Mouse (Mus musculus): Measurements from ENCODE around the gene Pmf1.

Gene Pmf1

DNA sequence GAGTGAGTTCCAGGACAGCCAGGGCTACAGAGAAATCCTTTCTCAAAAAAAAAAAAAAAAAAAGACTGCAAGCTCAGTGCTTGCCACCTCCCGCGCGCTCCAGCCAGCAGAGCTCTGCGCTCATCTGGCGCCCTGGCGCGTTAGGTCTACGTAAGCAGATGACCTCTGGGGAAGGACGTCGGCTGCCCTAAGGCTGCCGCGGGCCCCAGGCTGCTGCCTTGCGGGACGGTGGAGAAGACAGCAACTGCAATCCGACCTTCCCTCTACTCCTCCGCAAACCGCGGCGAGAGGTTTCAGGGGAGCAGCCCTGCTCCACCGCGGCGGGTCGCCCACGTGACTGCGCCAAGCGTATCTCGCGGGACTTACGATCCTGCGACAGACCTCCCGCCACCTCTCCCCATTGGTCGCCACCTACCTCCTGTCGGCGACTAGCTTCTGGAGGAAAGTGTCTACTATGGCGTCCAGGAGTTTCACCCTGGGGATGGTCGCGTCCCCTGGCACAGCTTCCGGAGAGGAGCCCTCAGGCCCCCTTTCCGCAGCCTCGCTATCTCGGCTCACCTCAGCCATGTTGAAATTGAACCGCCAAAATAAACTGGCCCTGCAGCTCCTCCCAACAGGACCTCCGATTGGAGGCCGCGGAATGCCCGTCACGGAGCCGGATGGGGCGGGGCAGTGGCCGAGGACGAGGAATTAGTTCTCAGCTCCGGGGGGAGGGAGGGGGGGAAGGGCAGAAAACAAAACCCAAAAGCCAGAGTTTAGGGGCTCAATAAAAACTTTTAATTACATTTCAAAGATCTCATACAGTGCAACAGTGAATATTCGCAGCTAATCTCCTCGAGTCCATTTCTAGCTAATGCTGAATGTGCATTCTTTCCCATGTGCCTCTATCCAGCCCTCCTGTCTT lies at the start of gene Pmf1:
Gene Pmf1, minus strand, starts transcription at position 591 of the 904 bp plus-strand sequence.
- peak; percentile 89 to 93 for DNase-seq

DNA sequence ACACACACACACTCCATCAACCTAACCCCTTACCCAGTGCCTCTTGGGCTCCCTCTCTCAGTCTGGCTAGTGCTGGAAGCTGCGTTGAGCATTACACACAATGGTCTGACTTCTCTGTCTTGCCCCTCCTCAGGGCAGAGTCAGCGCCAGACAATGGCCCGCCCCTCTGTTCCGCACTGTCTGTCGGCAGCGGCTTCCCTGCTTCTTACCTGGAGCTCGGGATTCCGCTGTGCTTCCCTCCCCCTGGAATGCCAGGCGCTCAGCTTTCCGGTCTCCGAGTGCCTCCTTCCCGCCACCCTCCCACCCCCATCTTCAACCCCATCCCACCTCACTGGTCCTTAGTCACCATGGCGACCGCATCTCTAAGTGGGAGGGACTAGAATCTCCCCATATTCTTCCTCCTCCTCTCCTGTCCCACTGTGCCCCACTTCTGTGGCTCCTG lies 48.7 kb upstream of the Pmf1 start:
- no peak for DNase-seq

DNA sequence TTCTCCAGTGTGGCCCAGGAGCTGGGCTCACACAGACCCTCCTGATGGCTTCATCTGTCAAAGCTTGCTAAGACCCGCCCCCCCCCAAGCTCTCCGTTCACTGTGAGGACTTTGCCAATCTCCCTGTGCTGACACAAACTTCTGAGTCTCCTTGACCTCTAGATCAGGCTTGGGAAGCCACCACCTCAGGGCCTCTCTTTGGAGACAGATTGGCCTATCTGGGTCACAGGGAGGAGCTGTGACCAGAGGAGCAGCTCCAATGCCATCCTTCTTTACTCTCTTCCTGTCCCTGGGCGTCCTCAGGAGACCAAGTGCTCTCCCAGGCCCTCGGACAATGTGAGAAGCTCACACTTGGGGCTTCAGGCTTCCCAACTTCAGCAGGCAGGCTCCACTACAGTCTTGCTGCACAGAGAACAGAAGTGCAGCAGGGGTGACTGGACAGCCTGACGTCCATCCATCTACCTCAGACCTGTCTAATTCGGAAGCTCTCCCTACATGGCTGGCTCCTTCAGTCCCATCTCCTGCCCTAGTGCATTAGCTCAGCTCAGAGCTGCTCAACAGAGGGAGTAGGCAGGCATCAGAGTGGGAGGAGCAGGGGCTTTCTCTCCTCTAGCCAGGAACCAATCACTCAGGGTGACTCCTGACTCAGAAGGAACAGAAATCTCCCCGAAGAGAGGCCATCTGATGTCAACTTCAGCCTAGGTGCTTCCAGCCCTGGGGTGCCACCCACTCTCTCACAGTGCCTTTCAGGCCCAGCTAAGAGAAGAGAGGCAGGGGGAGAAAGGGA lies 46.8 kb upstream of the Pmf1 start:
- no peak for DNase-seq

DNA sequence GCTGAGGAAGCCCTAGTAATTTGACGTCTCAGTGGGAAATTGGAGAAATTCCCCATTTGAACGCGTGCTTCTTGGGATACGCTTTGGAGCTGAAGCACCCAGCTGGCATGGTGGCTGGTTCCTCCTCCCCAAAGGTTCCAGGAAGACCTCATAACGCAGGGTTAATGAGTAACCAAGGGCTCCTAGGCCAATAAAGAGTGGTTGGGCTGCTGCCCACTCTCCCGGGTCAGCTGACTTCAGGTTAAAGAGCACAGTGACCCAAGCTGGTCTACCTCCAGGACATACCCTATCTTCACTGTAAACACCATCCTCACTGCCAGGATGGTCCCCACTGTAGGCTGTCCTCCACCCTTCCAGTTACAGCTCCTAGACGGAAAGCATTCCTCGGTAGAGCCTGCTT lies 46.2 kb upstream of the Pmf1 start:
- DNase-seq: no peak

DNA sequence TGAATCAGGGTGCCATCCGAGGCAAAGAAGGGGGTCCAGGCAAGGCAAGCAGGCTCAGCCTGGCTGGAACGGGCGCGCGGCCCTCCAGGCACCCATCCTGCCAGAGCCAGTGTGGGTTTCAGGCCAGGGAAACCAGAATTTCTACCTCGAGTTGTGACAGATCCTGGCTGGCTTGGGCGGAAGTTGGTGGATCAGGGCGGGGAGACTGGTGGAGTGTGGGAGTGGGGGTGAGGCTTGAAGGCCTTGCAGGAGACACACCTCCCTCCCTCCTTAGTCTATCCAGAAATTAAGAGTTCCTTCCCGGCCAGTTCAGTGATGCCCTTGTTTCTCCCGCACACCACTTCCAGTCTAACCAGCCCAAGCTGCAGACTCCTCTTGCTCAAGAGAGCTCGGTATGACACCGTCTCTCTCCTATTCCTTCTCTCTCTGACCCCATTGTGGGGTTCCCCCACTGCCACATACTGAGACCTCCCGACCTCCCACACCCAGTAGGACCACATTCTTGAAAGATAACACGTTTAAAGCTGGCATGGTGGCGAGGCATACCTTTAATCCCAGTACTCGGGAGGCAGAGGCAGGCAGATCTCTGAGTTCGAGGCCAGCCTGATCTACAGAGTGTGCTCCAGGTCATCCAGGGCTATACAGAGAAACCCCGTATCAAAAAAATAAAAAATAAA lies 45.6 kb upstream of the Pmf1 start:
- peak in 1 of 2 experiments; percentile 18 for DNase-seq

DNA sequence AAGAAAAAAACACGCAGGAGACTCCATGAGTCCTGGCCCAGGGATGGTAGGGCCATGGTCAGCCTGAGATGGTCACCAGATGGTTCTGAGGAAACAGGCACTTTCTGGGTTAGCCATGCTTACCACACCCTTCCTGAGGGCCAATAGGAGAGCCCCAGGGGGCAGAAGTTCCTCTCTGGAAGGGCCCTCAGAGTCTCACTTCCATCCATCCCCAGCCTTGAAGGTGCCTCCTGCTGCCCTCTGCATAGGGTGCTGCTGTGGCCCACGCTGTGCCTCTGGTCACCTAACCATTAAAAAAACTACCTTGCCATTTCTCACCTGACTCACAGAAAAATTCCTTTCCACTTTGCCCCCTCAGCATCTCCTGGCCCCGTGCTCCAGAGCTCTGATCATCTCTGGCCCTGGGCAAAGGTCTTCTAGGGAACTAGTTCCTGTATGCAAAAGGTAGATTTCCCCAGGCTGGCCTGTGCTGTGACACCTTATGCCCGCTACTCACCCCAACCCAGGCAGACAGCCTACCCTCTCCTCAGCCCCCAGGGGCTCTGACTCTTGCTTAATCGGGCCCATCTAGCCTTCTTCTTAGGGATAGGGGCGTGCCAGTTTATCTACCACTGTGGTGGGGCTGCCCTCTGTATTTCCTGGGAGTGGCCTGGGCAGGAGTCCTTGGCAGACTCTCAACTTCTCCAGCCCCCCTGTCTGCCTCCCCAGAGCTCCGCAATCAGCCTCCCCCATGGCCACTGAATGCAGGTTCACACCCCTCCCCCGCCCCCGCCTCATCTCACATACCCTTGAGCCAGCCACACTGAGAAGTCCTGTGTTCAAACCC lies 44.8 kb upstream of the Pmf1 start:
- no peak for DNase-seq

DNA sequence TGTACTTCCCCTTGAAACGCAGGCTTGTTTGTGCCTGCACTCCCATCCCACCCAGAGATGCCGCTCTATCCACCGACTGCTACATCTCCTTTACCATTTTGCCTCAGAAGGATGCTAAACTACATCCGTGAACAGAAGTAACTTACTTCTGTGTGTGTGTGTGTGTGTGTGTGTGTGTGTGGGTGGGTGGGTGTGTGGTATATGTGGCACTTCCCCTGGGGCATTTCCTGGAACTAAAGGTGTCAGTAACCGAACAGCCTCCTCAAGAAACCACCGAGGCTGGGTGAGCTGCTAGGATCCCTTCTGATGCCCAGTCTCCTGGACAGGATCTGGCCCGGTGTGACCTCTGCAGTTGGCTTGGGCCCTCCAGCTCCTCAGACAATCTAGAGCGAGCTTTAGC lies 43.9 kb upstream of the Pmf1 start:
- DNase-seq: peak; percentile 60 to 65

DNA sequence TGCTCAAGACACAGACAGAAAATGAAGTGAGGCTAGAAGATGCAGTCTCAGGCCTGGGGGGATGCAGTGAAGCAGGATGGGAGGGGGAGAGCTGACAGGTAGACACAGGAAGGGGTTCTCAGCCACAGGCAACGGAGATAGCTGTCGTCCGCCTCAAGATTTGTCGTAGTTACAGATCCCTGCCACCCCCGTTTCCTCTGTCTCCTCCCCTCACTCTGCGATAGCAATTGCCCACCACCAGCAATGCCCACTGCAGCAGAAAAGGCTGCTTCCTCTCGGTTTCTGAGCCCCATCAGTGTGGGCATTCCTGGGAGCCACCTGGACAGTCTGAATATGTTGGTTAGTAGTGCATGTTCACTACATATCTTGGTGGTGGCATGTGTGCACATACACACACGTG lies 43.2 kb upstream of the Pmf1 start:
- peak; percentile 52 to 70 for DNase-seq

DNA sequence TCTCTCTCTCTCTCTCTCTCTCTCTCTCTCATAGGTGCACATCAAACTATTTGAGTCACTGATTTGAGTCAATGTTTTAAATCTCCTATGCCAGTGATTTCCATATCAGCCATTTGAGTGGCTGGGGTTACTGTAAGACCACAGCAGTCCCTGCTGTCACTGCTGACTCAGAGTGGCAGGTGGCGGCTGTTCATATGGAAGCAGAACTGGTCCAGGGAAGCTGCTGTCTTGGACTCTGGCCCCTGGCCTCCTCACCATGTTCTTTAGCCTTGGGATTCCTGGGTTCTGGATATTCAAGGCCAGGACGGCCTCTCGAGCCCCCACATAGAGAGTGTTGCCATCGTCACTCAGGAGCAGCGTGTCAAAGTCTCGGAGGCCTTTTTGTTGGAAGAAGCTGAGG lies 42.6 kb upstream of the Pmf1 start:
- DNase-seq: no peak

DNA sequence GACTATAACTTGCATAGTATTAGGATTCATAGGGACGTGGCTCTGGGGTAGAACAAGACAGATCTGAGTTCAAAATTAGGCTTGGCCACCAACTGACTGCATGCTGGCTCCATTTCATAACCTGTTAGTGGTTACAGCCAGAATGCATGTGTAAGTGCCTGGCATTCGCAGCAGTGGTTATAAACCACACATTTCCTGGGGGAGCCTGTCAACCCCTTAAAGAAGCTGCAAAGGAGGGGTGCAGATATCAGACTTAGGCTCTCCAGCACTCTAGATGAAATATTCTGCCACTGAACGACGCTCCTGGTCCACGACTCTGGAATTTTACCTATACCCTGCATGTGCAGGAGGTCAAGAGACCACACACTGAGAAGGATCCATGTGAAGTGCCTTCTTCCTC lies 42.1 kb upstream of the Pmf1 start:
- peak; percentile 41 to 46 for DNase-seq

DNA sequence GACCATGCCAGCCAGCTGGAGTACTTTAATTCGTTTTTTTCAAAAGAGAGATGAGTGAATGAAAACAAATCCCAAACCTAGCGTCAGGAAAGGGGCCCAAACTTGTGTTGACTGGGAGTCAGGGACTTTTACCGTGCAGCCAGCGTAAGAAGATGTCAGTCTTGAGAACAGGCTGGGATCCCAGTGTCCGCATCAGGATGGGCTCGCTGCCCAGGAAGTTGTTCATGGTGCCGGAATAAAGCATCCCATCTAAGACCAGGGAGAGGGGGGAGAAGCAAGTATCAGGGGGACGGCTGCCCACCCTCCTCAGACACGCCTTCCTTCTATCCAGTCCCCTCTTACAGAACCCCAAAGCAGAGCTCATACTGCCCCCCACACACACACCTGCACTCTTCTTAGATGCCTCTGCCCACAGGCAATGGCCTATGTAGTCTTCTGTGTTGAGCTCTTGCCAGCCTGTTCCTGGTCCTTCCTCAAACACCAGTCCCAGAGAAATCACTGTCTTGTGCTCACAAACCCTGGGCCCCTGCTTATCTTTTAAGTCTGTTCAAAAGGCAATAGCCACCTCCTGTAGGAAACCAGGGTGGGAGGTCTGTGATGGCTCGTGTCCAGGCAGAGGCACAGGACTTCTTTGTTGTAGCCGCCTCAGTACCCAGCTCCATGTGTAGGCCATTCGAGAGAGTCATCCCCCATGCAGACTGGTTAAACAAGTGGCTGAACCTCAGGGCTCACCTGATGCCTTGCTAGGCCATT lies 40.4 kb upstream of the Pmf1 start:
- no peak for DNase-seq

DNA sequence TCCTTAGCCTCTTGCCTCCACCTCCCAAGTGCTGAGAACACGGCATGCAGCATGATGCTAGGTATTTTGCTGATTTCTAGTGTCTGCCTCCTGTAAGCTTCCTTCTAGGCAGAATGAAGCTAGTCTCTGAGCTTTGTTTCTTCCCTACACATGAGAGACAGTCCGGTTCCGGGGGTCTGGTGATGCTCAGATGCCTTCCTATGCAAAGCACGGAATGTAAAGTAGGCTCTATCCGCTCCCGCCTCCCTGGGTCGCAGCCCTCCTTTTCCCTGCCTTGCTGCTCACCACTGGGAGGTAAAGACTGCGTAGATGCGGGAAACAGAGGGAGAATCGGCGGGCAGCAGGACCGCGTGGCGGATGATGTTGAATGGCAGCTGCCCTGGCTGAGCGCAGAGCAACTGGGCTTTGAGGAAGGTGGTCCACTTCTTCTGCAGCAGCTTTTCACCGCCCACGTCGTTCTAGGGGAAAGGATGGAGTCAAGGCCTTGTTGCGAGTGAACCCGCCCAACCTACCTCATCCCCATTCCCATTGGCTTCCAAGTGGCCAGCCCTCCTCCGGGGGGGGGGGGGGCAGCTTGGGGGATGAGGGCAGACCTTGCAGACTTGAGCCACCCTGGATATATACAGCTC lies 39.4 kb upstream of the Pmf1 start:
- DNase-seq: no peak

DNA sequence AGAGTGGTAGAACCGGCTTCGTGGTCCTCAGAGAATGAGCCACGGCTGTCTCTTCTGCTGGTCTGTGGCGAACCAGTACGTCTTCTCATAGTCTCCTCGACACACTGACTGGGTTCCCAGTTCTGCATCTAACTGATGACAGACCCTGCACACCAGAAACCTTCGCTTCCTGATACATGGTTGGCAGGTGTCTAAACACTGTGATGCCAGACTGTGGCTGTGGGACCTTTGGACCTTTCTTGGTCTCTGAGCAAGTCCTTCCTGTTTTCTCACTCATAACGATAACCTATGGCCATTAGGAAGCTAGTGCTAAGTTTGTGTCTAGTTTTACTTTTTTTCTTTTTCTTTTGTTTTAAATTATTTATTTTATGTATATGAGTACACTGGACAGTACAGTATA lies 38.3 kb upstream of the Pmf1 start:
- no peak for DNase-seq

DNA sequence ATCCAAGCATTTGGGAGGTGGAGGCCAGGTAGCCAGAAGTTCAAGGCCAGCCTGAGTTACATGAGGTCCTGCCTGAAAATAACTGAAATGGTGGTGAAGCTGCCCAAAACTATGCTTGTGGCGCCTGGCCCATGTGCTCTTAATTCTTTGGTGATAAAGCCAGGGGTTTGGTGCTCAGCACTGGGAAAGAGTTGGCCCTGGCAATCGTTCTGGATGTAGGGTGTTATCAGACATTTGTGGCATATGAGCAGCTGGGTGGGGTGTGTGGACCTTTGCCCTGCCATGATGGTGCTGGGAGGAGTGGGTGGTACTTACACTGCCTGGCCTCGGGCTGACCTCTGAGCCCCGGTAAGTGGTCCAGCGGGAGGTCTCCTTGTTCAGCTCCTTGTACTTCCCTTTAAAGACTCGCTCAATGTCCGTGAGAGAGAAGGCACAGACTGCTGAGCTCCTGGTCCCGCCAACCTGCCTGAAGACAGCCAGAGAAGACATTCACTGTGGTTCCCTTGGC lies 37.6 kb upstream of the Pmf1 start:
- no peak for DNase-seq

DNA sequence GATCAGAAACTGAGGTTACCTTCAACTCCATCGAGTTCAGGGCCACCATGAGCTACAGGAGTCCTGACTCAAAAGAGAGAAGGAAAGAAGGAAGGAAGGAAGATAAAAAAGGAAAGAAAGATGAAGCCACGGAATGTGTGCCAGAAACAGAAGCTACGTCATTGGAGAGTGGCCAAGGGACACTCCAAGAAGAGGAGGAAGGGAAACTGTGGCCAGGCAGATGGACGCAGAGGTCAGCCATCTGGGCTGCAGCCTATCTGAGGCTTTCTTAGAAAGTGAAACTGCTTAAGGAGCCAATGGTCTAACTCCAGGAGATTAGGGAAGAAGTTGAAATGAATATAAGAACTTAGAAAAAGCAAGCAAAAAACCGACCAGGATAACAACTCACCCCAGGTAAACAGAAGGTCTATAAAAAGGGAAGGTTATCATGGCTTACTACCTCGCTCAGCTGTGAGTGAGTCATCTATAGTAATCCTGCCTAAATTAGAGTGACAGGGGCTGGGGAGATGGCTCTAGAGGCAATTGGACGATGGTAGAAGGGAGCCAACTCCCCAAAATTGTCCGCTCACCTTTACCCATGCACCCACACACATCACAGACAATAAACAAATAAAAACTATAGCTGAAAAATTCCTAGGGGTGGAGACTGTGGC lies 36.5 kb upstream of the Pmf1 start:
- DNase-seq: no peak

DNA sequence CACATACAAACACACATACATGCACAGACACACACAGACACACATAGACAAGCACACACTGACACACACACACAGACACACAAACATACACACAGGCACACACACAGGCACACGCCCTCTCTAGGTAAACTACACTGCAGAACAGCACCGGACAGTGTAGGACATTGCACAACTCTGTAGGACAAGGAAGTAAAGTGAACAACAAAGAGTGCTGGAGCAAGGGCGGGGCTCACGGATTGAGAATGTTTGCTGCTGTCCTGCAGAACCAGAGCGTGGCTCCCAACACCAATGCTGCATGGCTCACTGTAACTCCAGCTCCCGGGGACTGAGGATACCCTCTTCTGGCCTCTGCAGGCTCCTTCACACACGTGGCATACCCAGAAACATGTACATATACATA lies 32.8 kb upstream of the Pmf1 start:
- no peak for DNase-seq

DNA sequence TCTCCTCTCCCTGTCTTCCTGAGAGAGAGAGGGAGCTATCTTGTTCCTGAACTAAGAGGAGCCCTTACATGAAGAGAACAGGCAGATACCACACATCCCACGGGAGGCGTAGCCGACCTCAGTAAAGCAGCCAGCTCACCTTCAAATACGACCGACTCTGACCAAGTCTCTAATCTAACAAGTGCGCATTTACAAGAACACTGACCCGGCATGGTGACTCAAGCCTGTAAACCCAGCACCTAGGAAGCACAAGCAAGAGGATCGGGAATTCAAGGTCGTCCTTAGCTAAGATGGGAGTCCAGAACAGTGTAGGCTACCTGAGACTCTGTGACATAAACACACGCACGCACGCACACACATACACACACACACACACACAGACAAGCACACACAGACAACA lies 32.4 kb upstream of the Pmf1 start:
- DNase-seq: no peak

DNA sequence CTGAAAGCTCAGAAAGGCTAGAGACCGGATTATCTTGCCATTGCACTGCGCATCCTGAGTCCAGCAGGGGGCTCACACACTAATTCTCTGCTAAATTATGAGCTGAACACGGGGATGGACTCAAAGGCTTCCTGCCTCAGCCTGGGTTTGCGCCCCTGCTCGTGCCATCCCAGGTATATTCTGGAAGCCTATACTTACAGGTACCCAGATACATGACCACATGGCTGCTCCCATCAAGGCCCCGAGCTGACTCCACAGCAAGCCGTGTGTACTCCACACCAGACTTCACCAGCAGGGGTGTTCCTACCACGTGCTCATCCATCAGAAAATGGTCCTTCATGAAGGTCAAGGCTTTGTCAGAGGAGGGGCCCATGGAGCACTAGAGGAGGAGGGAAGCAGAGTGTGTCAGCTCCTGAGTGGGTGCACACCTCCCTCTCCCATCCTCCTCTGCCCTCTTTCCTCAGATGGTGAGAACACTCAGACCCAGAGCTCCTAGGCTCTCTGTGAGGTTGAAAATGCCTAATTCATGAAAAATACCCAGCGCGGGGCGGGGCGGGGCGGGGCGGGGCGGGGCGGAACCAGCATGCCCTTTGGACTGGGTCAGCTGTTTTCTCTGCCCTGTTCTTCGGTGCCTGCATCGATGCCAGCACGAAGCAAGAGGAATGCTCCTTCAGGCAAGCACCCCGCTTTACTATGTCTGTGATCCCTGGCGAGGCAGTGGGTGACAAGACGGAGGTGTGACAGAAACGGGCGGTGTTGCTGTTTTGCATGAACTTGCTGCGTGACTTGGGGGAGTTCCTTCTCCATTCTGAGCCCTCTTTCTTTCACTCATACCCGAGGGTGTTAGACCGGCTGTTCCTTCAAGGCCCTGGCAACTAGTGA lies 30.6 kb upstream of the Pmf1 start:
- peak; percentile 54 to 55 for DNase-seq

DNA sequence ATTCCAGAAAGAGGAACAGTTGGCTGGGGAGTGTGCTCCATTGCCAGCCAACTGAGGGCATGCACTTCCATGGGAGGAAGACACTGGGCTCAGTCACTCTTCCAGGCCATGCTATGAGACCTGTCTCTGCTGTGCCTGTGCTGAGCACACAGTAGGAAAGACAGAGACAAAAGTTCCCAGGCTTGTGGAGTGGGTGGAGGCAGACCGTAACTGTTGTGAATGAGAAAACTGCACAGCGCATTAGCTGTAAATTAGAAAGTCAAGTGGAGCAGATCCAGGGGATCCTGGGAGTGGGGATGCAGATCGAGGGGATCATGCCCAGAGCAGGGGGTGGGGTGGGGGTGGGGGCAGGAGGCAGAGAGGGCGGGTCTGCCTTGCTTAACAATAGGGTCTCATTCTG lies 29.5 kb upstream of the Pmf1 start:
- no peak for DNase-seq

Measured in thymus, postnatal 36 days (tissue).